Mouse (Mus musculus) megakaryocyte, embryonic 14.5 days (primary cell): ENCODE measurements around the gene Rbm6.

ENCODE experiments used
- FLI1 ChIP-seq: IDR thresholded peaks from 2 replicates; pipeline ENCODE4 v1.6.1; 2012; ENCODE audit warnings: low read length, inconsistent platforms, mixed read lengths
- GATA1 ChIP-seq: IDR thresholded peaks from 3 replicates; pipeline ENCODE4 v1.6.1; 2012; ENCODE audit warnings: mixed read lengths, low read length, inconsistent platforms, borderline replicate concordance

GRCm38 (mm10) chr9:107887804-107888266, 14.8 kb upstream of the Rbm6 start, which contains the start of gene Mon1a:
- TF ChIP-seq FLI1 (no peak), GATA1 (no peak)
